Mouse (Mus musculus): ENCODE results near the gene 6430548M08Rik. TPM values are rescaled to one million over a fixed set of nuclear protein-coding genes. Genes with fewer than 3 reads are reported as not detected.

6430548M08Rik gene
- total and polyA plus RNA-seq, 2 experiments from 2014 or later, result 33.9 to 66.1 TPM

- Histone ChIP-seq H3K9me3 (ENCODE audit: low read length) (no peaks in the 10 kb centered on the region), H3K27ac (peak overlapping the region; percentile 17; the same call in 1 of the 2 replicates), H3K4me1 (ENCODE audit: insufficient read depth, low read length) (peaks cover 13% of the 10 kb centered on the region), H3K4me3 (ENCODE audit: low read length) (no peak overlapping the region), H3K9ac (replicated peaks; ENCODE audit: low read length) (no peak overlapping the region), H3K27me3 (ENCODE audit: insufficient read depth, low read length) (no peaks in the 10 kb centered on the region), H3K4me2 (ENCODE audit: low read depth, low read length) (no peak overlapping the region), H3K36me3 (ENCODE audit: insufficient read depth, low read length) (no peaks in the 10 kb centered on the region)
- 75% methylated on average over 16 of the region's 17 CpGs for WGBS
- ATAC-seq (no peak), DNase-seq (ENCODE audit: low spot score) (no peak)
- no peak for TF ChIP-seq CTCF (IDR thresholded peaks at IDR 0.05; ENCODE audit: low read depth)
These were observed 76.3 kb downstream of the 6430548M08Rik start for GRCm38 (mm10) chr8:120190107-120190809.

GRCm38 (mm10) chr8:120190810-120191413 is 77.0 kb downstream of the 6430548M08Rik start:
- ATAC-seq (peak; percentile 94), DNase-seq (ENCODE audit: low spot score) (peak; percentile 86)
- Histone ChIP-seq H3K36me3 (ENCODE audit: insufficient read depth, low read length) (no peaks in the 10 kb centered on the region), H3K9ac (replicated peaks; ENCODE audit: low read length) (peak overlapping the region; percentile 24; the same call in 1 of the 2 replicates), H3K4me1 (ENCODE audit: insufficient read depth, low read length) (peaks cover 9% of the 10 kb centered on the region), H3K4me2 (ENCODE audit: low read depth, low read length) (peak overlapping the region; percentile 49), H3K27ac (peak overlapping the region; percentile 85), H3K9me3 (ENCODE audit: low read length) (no peaks in the 10 kb centered on the region), H3K4me3 (ENCODE audit: low read length) (no peak overlapping the region), H3K27me3 (ENCODE audit: insufficient read depth, low read length) (no peaks in the 10 kb centered on the region)
- WGBS, result 14% methylated on average over 20 of the region's 20 CpGs
- TF ChIP-seq CTCF (IDR thresholded peaks at IDR 0.05; ENCODE audit: low read depth), result peak; percentile 36; the same call in 1 of the 2 replicates

- 45% methylated on average over 5 of the region's 5 CpGs for WGBS
- ATAC-seq, result no peak
- Histone ChIP-seq H3K9ac (replicated peaks; ENCODE audit: low read length) (no peak overlapping the region), H3K4me3 (ENCODE audit: low read length) (no peak overlapping the region), H3K27me3 (ENCODE audit: insufficient read depth, low read length) (no peaks in the 10 kb centered on the region), H3K4me1 (ENCODE audit: insufficient read depth, low read length) (peaks cover 9% of the 10 kb centered on the region), H3K9me3 (ENCODE audit: low read length) (no peaks in the 10 kb centered on the region), H3K36me3 (ENCODE audit: insufficient read depth, low read length) (no peaks in the 10 kb centered on the region), H3K4me2 (ENCODE audit: low read depth, low read length) (no peak overlapping the region), H3K27ac (peak overlapping the region; percentile 85; the same call in 1 of the 2 replicates)
- TF ChIP-seq CTCF (IDR thresholded peaks at IDR 0.05; ENCODE audit: low read depth), result no peak
- no peak for DNase-seq (ENCODE audit: low spot score)
These were observed 77.7 kb downstream of the 6430548M08Rik start for GRCm38 (mm10) chr8:120191633-120192032.

GRCm38 (mm10) chr8:120192118-120192517 is 78.2 kb downstream of the 6430548M08Rik start:
- Histone ChIP-seq H3K4me1 (ENCODE audit: insufficient read depth, low read length) (peaks cover 9% of the 10 kb centered on the region), H3K9me3 (ENCODE audit: low read length) (no peaks in the 10 kb centered on the region), H3K27ac (no peak overlapping the region), H3K36me3 (ENCODE audit: insufficient read depth, low read length) (no peaks in the 10 kb centered on the region), H3K27me3 (ENCODE audit: insufficient read depth, low read length) (no peaks in the 10 kb centered on the region), H3K4me3 (ENCODE audit: low read length) (no peak overlapping the region), H3K9ac (replicated peaks; ENCODE audit: low read length) (no peak overlapping the region), H3K4me2 (ENCODE audit: low read depth, low read length) (no peak overlapping the region)
- ATAC-seq, result no peak
- no peak for DNase-seq (ENCODE audit: low spot score)
- WGBS, result 98% methylated on average over 5 of the region's 5 CpGs
- no peak for TF ChIP-seq CTCF (IDR thresholded peaks at IDR 0.05; ENCODE audit: low read depth)

GRCm38 (mm10) chr8:120201351-120201750 is 87.4 kb downstream of the 6430548M08Rik start:
- no peak for ATAC-seq

GRCm38 (mm10) chr8:120202546-120202945 is 88.6 kb downstream of the 6430548M08Rik start:
- DNase-seq (ENCODE audit: low spot score), result no peak
- Histone ChIP-seq H3K4me3 (ENCODE audit: low read length) (no peak overlapping the region), H3K36me3 (ENCODE audit: insufficient read depth, low read length) (no peaks in the 10 kb centered on the region), H3K9me3 (ENCODE audit: low read length) (0 out of 2 replicates have a peak, but pooled peaks cover 4% of the 10 kb centered on the region), H3K4me1 (ENCODE audit: insufficient read depth, low read length) (no peaks in the 10 kb centered on the region; the same call in 1 of the 2 replicates), H3K27me3 (ENCODE audit: insufficient read depth, low read length) (no peaks in the 10 kb centered on the region), H3K4me2 (ENCODE audit: low read depth, low read length) (no peak overlapping the region), H3K27ac (no peak overlapping the region), H3K9ac (replicated peaks; ENCODE audit: low read length) (no peak overlapping the region)
- 59% methylated on average over 3 of the region's 3 CpGs for WGBS
- ATAC-seq, result no peak
- no peak for TF ChIP-seq CTCF (IDR thresholded peaks at IDR 0.05; ENCODE audit: low read depth)

More at GRCm38 (mm10) chr8:120201351-120201750, 87.4 kb downstream of the 6430548M08Rik start:
- no peaks in the 10 kb centered on the region; the same call in 1 of the 2 replicates for H3K4me1 ChIP-seq (ENCODE audit: insufficient read depth, low read length)
- H3K9me3 ChIP-seq (ENCODE audit: low read length), result 0 out of 2 replicates have a peak, but pooled peaks cover 4% of the 10 kb centered on the region
- no peak overlapping the region for H3K27ac ChIP-seq
- no peak overlapping the region for H3K4me2 ChIP-seq (ENCODE audit: low read depth, low read length)
- H3K9ac ChIP-seq (replicated peaks; ENCODE audit: low read length), result no peak overlapping the region
- WGBS, result 93% methylated on average over 6 of the region's 6 CpGs
- no peaks in the 10 kb centered on the region for H3K27me3 ChIP-seq (ENCODE audit: insufficient read depth, low read length)
- H3K4me3 ChIP-seq (ENCODE audit: low read length), result no peak overlapping the region
- no peak for TF ChIP-seq CTCF (IDR thresholded peaks at IDR 0.05; ENCODE audit: low read depth)
- H3K36me3 ChIP-seq (ENCODE audit: insufficient read depth, low read length), result no peaks in the 10 kb centered on the region
- DNase-seq (ENCODE audit: low spot score), result no peak

Data from hindbrain, postnatal 0 days (tissue).